Mouse (Mus musculus): ENCODE measurements at regions not wholly inside any gene's neighbourhood (a gene's known extent, or its start where the extent isn't known, plus 50 kb on each side); places are given as distances from the start of the nearest gene placed in this dataset.
A peak's percentile ranks its signal among the peaks of the same experiment; 100 is the strongest.

GRCm38 (mm10) chr17:60717931-60718621 is 1704.9 kb upstream of the Nudt12 start:
- Histone ChIP-seq H3K4me2 (no peak overlapping the region), H3K9ac (ENCODE audit: low read depth, low read length) (no peak overlapping the region), H3K4me1 (ENCODE audit: control insufficient read depth, insufficient read depth, low read length) (no peaks in the 10 kb centered on the region), H3K27me3 (ENCODE audit: control insufficient read depth, insufficient read depth, low read length) (no peaks in the 10 kb centered on the region), H3K36me3 (ENCODE audit: control insufficient read depth, insufficient read depth, low read length) (no peaks in the 10 kb centered on the region), H3K27ac (ENCODE audit: low read depth, low read length) (no peak overlapping the region), H3K4me3 (ENCODE audit: low read depth, low read length) (no peak overlapping the region), H3K9me3 (replicated peaks; ENCODE audit: control insufficient read depth, low read length) (no peaks in the 10 kb centered on the region)
- peak; percentile 83 for ATAC-seq (replicated peaks; ENCODE audit: insufficient number of reproducible peaks, low FRiP score, low TSS enrichment)

DNA sequence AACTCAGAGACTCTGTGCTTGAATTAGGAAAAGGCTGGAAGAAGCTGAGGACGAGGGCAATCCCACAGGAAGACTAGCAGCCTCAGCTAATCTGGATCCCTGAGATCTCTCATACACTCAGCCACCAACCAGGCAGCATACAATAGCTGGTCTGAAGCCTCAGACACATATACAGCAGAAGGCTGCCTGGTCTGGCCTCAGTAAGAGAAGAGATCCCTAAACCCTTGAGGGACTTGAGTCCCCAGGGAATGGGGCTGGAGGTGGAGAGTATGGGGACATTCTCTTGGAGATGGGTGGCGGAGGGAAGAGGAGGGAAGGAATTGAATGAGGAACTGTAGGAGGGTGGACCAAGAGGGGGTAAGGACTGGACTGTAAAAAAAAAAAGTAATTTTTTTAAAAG is 1704.3 kb upstream of the Nudt12 start:
- Histone ChIP-seq H3K4me1 (ENCODE audit: control insufficient read depth, insufficient read depth, low read length) (no peaks in the 10 kb centered on the region), H3K4me3 (ENCODE audit: low read depth, low read length) (no peak overlapping the region), H3K27ac (ENCODE audit: low read depth, low read length) (no peak overlapping the region), H3K9me3 (replicated peaks; ENCODE audit: control insufficient read depth, low read length) (no peaks in the 10 kb centered on the region), H3K9ac (ENCODE audit: low read depth, low read length) (no peak overlapping the region), H3K27me3 (ENCODE audit: control insufficient read depth, insufficient read depth, low read length) (no peaks in the 10 kb centered on the region), H3K4me2 (no peak overlapping the region), H3K36me3 (ENCODE audit: control insufficient read depth, insufficient read depth, low read length) (no peaks in the 10 kb centered on the region)
- no peak; the same call in 1 of the 2 replicates for ATAC-seq (replicated peaks; ENCODE audit: insufficient number of reproducible peaks, low FRiP score, low TSS enrichment)
- WGBS (ENCODE audit: insufficient replicate concordance) = 67% methylated on average over 2 of the region's 2 CpGs

Data from heart, embryonic 11.5 days (tissue).